Mouse (Mus musculus) erythroblast, embryonic 14.5 days (primary cell): ENCODE results near the gene Sun3.

ENCODE experiments used
- GATA1 ChIP-seq: IDR thresholded peaks from 2 replicates; pipeline ENCODE4 v1.6.1; 2012; ENCODE audit warnings: low read length, inconsistent platforms, mixed read lengths
- TAL1 ChIP-seq: IDR thresholded peaks from 3 replicates; pipeline ENCODE4 v1.6.1; 2012; ENCODE audit warnings: low read length, inconsistent platforms, mixed read lengths

DNA sequence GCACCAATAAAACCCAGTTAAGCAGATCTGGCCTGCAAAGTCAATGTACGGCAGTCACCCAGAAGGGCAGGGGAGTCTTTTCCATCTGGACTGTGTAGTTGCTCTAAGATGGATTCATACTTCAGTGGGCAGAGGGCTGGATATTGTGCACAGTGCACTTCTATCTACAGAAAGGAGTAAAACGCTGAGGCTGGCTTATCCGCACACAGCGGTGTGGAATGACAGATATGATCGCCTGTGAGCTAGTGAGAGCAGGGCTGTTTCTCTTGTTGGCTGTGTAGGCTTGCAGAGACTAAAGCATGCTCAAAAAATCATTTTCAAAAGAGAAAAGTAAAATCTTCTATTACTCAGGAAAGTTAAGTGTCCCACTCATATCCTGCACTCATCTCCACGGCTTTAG is 76.7 kb downstream of the Sun3 start:
- TF ChIP-seq GATA1 (no peak), TAL1 (no peak)
